15 mouse cellular contexts compared by ENCODE assay signal in the genomic region with DNA sequence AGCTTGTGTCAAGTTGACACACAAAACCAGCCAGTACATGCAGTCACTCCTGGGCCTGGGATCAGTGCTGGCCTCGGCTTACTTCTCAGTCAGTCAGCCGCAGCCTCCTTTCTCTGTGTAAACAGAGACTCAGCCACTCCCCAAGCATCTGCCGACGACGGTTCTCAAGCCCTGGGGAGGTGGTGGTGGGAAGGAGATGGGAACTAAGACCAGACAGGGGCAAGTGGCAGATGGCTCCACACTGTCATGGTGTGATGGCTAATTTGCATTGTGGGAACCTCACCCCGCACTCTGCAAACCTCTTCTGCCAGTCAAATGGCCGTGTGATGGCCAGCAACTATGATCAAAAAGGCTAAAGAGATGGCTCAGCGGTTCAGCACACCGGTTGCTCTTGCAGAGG. TPM values are rescaled to one million over a fixed set of nuclear protein-coding genes. Genes with fewer than 3 reads are reported as not detected.
DNase-seq lines count a peak whose midpoint lies in the region; ATAC-seq and TF ChIP-seq lines count a peak whose summit lies in the region.
"Had no signal": no experiment of that assay in that cellular context is flagged by ENCODE, and none has a peak within 500 bp of the region (broad histone marks: within the 10 kb centered on the region; RNA-seq: fewer than 3 reads in every experiment).

No protein-coding gene starts in this region.

- no peak overlapping the region for H3K9ac ChIP-seq in limb, embryonic 12.5 days (replicated peaks)
- no peak overlapping the region for H3K9ac ChIP-seq in intestine, embryonic 16.5 days (ENCODE audit: low read depth, low read length)
- H3K9ac ChIP-seq: liver, embryonic 13.5 days had no signal

- peaks cover 31% of the 10 kb centered on the region for H3K27me3 ChIP-seq in limb, embryonic 12.5 days
- peaks cover 38% of the 10 kb centered on the region for H3K27me3 ChIP-seq in limb, embryonic 10.5 days (ENCODE audit: low read depth, poor library complexity, severe bottlenecking)
- no peaks in the 10 kb centered on the region for H3K27me3 ChIP-seq in myocyte (ENCODE audit: control insufficient read depth, insufficient read depth, insufficient read length)
- H3K27me3 ChIP-seq in intestine, embryonic 16.5 days (replicated peaks; ENCODE audit: control insufficient read depth, insufficient read depth, low read length): 0 out of 2 replicates have a peak, but pooled peaks cover 4% of the 10 kb centered on the region

- no peak overlapping the region for H3K4me2 ChIP-seq in limb, embryonic 12.5 days
- H3K4me2 ChIP-seq in myocyte (ENCODE audit: low read depth): peak overlapping the region; percentile 12
- no peak overlapping the region for H3K4me2 ChIP-seq in intestine, embryonic 16.5 days (ENCODE audit: low read depth, low read length)
- H3K4me2 ChIP-seq: liver, embryonic 13.5 days had no signal

- H3K36me3 ChIP-seq in limb, embryonic 12.5 days: peaks cover 3% of the 10 kb centered on the region; the same call in 1 of the 2 replicates
- H3K36me3 ChIP-seq in limb, embryonic 10.5 days: 0 out of 2 replicates have a peak, but pooled peaks cover under 1% of the 10 kb centered on the region
- H3K36me3 ChIP-seq in myocyte (ENCODE audit: control insufficient read depth, insufficient read depth): peaks cover 17% of the 10 kb centered on the region
- no peaks in the 10 kb centered on the region for H3K36me3 ChIP-seq in intestine, embryonic 16.5 days (ENCODE audit: control insufficient read depth, insufficient read depth, low read length)
- H3K36me3 ChIP-seq: forebrain, embryonic 10.5 days had no signal

- H3K4me3 ChIP-seq in limb, embryonic 12.5 days (replicated peaks): no peak overlapping the region
- no peak overlapping the region for H3K4me3 ChIP-seq in limb, embryonic 10.5 days
- H3K4me3 ChIP-seq in myocyte: no peak overlapping the region
- no peak overlapping the region for H3K4me3 ChIP-seq in intestine, embryonic 16.5 days (ENCODE audit: low read length)
- H3K4me3 ChIP-seq: forebrain, embryonic 10.5 days; liver, embryonic 13.5 days had no signal

- peak; percentile 35 to 56 for DNase-seq in cerebellum, postnatal 10 days
- DNase-seq in cerebellum, postnatal 36 days: no peak
- no peak for DNase-seq in limb, embryonic 10.5 days (ENCODE audit: low spot score)
- peak; percentile 84 for DNase-seq in A20 (ENCODE audit: low read depth, low spot score)
- no peak for DNase-seq in kidney, adult 8-10 months
- DNase-seq: cerebellum, adult 9-10 months; gastrocnemius, postnatal 14 days; kidney, adult 9 months; kidney, postnatal 4 days; liver, embryonic 13.5 days had no signal

- no peak for TF ChIP-seq POLR2A in myocyte (IDR thresholded peaks at IDR 0.05; ENCODE audit: insufficient read length, low read depth)

- H3K4me1 ChIP-seq in limb, embryonic 12.5 days (replicated peaks): peaks cover 28% of the 10 kb centered on the region
- peaks cover 33% of the 10 kb centered on the region for H3K4me1 ChIP-seq in limb, embryonic 10.5 days
- peaks cover 18% of the 10 kb centered on the region for H3K4me1 ChIP-seq in intestine, embryonic 16.5 days (ENCODE audit: control insufficient read depth, insufficient read depth, low read length)

- H3K79me2 ChIP-seq in myocyte (ENCODE audit: control insufficient read depth, insufficient read depth): no peaks in the 10 kb centered on the region

- no peak for ATAC-seq in limb, embryonic 12.5 days (ENCODE audit: insufficient number of reproducible peaks, insufficient read depth, low FRiP score, low TSS enrichment, low read depth)
- no peak for ATAC-seq in intestine, embryonic 16.5 days
- ATAC-seq: lung, postnatal 0 days had no signal

- H3ac ChIP-seq in myocyte (ENCODE audit: control insufficient read depth, insufficient read length): no peak overlapping the region

- H3K27ac ChIP-seq in limb, embryonic 12.5 days: 0 out of 2 replicates have a peak overlapping the region, but pooled peaks have one; percentile 13
- H3K27ac ChIP-seq in limb, embryonic 10.5 days: no peak overlapping the region
- H3K27ac ChIP-seq in intestine, embryonic 16.5 days (ENCODE audit: low read length): no peak overlapping the region
- H3K27ac ChIP-seq: forebrain, embryonic 10.5 days; liver, embryonic 13.5 days had no signal

- WGBS in limb, embryonic 12.5 days: 47% methylated on average over 9 of the region's 9 CpGs
- WGBS in limb, embryonic 10.5 days: 51% methylated on average over 9 of the region's 9 CpGs
- WGBS in intestine, embryonic 16.5 days: 49% methylated on average over 9 of the region's 9 CpGs

- no peaks in the 10 kb centered on the region for H3K9me3 ChIP-seq in limb, embryonic 12.5 days
- H3K9me3 ChIP-seq in limb, embryonic 10.5 days (replicated peaks): no peaks in the 10 kb centered on the region
- no peaks in the 10 kb centered on the region for H3K9me3 ChIP-seq in intestine, embryonic 16.5 days (ENCODE audit: control insufficient read depth, low read length)
- H3K9me3 ChIP-seq: forebrain, embryonic 10.5 days; liver, embryonic 13.5 days had no signal

TF ChIP-seq in myocyte, 11 proteins besides CTCF, POLR2A, EP300 and RAD21:
- no peak for TF ChIP-seq TCF3 (IDR thresholded peaks at IDR 0.05; ENCODE audit: insufficient read length, low read depth)
- TF ChIP-seq POLR2AphosphoS2 (IDR thresholded peaks at IDR 0.05; ENCODE audit: insufficient read length, low read depth): peak; percentile 80
- no peak for TF ChIP-seq MYOD1 (IDR thresholded peaks at IDR 0.05; ENCODE audit: control insufficient read depth in 1 of 3, insufficient read length in 2 of 3, low read depth in 2 of 3)
- TF ChIP-seq TCF12 (IDR thresholded peaks at IDR 0.05; ENCODE audit: insufficient read depth, poor library complexity, severe bottlenecking): no peak
- TF ChIP-seq CEBPB (IDR thresholded peaks at IDR 0.05; ENCODE audit: insufficient read depth, poor library complexity, severe bottlenecking): no peak
- no peak for TF ChIP-seq REST (IDR thresholded peaks at IDR 0.05; ENCODE audit: insufficient read depth, insufficient read length)

RNA-seq across cellular contexts. Expression of a gene that starts 3.2 kb away (rescaled TPM):
- 9.2 and 10.0 TPM in 2 replicates for polyA plus RNA-seq in limb, embryonic 12.5 days (2016; fragmentation: Nextera tagmentation; extraction: Ambion mirVana)
- 1.9 and 3.0 TPM in 2 replicates for polyA plus RNA-seq in limb, embryonic 10.5 days (2016; fragmentation: Nextera tagmentation; extraction: Ambion mirVana)
- polyA plus RNA-seq in myocyte (2012; fragmentation: generic; extraction: Trizol): 202 TPM
- polyA plus RNA-seq in intestine, embryonic 16.5 days (2015; fragmentation: Nextera tagmentation; extraction: Ambion mirVana): 2.1 and 2.7 TPM in 2 replicates

RNA-seq across cellular contexts. Expression of a gene that starts 27.8 kb away (rescaled TPM):
- 248 and 258 TPM in 2 replicates for polyA plus RNA-seq in limb, embryonic 12.5 days (2016; fragmentation: Nextera tagmentation; extraction: Ambion mirVana)
- polyA plus RNA-seq in limb, embryonic 10.5 days (2016; fragmentation: Nextera tagmentation; extraction: Ambion mirVana): 359 and 361 TPM in 2 replicates
- 85.6 TPM for polyA plus RNA-seq in myocyte (2012; fragmentation: generic; extraction: Trizol)
- polyA plus RNA-seq in intestine, embryonic 16.5 days (2015; fragmentation: Nextera tagmentation; extraction: Ambion mirVana): 168 and 186 TPM in 2 replicates

RNA-seq across cellular contexts. Expression of a gene that starts 28.1 kb away (rescaled TPM):
- 2.0 and 2.2 TPM in 2 replicates for polyA plus RNA-seq in limb, embryonic 12.5 days (2016; fragmentation: Nextera tagmentation; extraction: Ambion mirVana)
- polyA plus RNA-seq in limb, embryonic 10.5 days (2016; fragmentation: Nextera tagmentation; extraction: Ambion mirVana): 1.3 and 1.6 TPM in 2 replicates
- 70.1 TPM for polyA plus RNA-seq in myocyte (2012; fragmentation: generic; extraction: Trizol)
- polyA plus RNA-seq in intestine, embryonic 16.5 days (2015; fragmentation: Nextera tagmentation; extraction: Ambion mirVana): 1.6 and 2.6 TPM in 2 replicates

RNA-seq across cellular contexts. Expression of a gene that starts 58.0 kb away (rescaled TPM):
- polyA plus RNA-seq in limb, embryonic 12.5 days (2016; fragmentation: Nextera tagmentation; extraction: Ambion mirVana): 67.0 and 156 TPM in 2 replicates
- polyA plus RNA-seq in limb, embryonic 10.5 days (2016; fragmentation: Nextera tagmentation; extraction: Ambion mirVana): 59.3 and 82.8 TPM in 2 replicates
- 352 TPM for polyA plus RNA-seq in myocyte (2012; fragmentation: generic; extraction: Trizol)
- 56.5 and 65.5 TPM in 2 replicates for polyA plus RNA-seq in intestine, embryonic 16.5 days (2015; fragmentation: Nextera tagmentation; extraction: Ambion mirVana)

Comparison
In these comparisons a context has a peak if more than half of its experiments do, and no peak if none do; other contexts are left out.
1. DNase-seq: peak in cerebellum, postnatal 10 days (2 of 2) and A20 (single experiment); none in cerebellum, postnatal 36 days (0 of 2), limb, embryonic 10.5 days (single experiment) and kidney, adult 8-10 months (0 of 2).
2. RNA of a gene that starts 3.2 kb away (polyA plus RNA-seq): 202 TPM in myocyte (single experiment); 9.2 to 10.0 TPM in limb, embryonic 12.5 days, 1.9 to 3.0 TPM in limb, embryonic 10.5 days and 2.1 to 2.7 TPM in intestine, embryonic 16.5 days; every median in the first group is over 10 times any median in the second.
3. RNA of a gene that starts 28.1 kb away (polyA plus RNA-seq): 70.1 TPM in myocyte (single experiment); 1.6 to 2.6 TPM in intestine, embryonic 16.5 days, 2.0 to 2.2 TPM in limb, embryonic 12.5 days and 1.3 to 1.6 TPM in limb, embryonic 10.5 days; every median in the first group is over 10 times any median in the second.